Mouse (Mus musculus): Measurements from ENCODE around the gene Chil1.

- TF ChIP-seq TAL1 (IDR thresholded peaks at IDR 0.05; ENCODE audit: low read length) = no peak
- no peak for TF ChIP-seq GATA1 (IDR thresholded peaks at IDR 0.05; ENCODE audit: low read length)
Observed at GRCm38 (mm10) chr1:134154655-134155054, 27.3 kb upstream of the Chil1 start.
